Mouse (Mus musculus) myocyte (in vitro differentiated cells): ENCODE measurements around the gene Max.

Experiments used
- MYOG ChIP-seq, 3 experiments: IDR thresholded peaks; one replicate each; pipeline ENCODE4 v1.6.1; 2011; ENCODE audit warnings: control low read depth in 2 of 3, low read depth in 2 of 3, mild to moderate bottlenecking in 2 of 3; ENCODE audit not compliant: insufficient read length in 2 of 3, control insufficient read depth in 1 of 3, insufficient read depth in 1 of 3
- POLR2A ChIP-seq: IDR thresholded peaks from one replicate; pipeline ENCODE4 v1.6.1; 2011; ENCODE audit warnings: low read depth, mild to moderate bottlenecking, control low read depth, moderate library complexity; ENCODE audit not compliant: insufficient read length

GRCm38 (mm10) chr12:76957688-76958087 is 4.3 kb downstream of the Max start:
- TF ChIP-seq POLR2A (no peak), MYOG (IDR thresholded peaks at IDR 0.05; ENCODE audit: control insufficient read depth in 1 of 3, insufficient read depth in 1 of 3, insufficient read length in 2 of 3, low read depth in 2 of 3) (no peak)
